Mouse (Mus musculus): Measurements from ENCODE around the gene Blm. TPM values are rescaled to one million over a fixed set of nuclear protein-coding genes. Genes with fewer than 3 reads are reported as not detected.
A peak's percentile ranks its signal among the peaks of the same experiment; 100 is the strongest.

The Blm gene
- polyA plus RNA-seq, 1 experiment from 2014 or later: 13.0 TPM

GRCm38 (mm10) chr7:80460199-80460598 is 74.7 kb downstream of the Blm start:
- Histone ChIP-seq H3K9ac (no peak overlapping the region), H3K9me3 (replicated peaks) (no peaks in the 10 kb centered on the region), H3K27me3 (no peaks in the 10 kb centered on the region), H3K4me1 (replicated peaks) (peaks cover 30% of the 10 kb centered on the region), H3K4me2 (no peak overlapping the region), H3K27ac (no peak overlapping the region), H3K4me3 (no peak overlapping the region), H3K36me3 (no peaks in the 10 kb centered on the region)
- ATAC-seq (replicated peaks; ENCODE audit: insufficient number of reproducible peaks, insufficient read depth, low FRiP score, low read depth): no peak
- 64% methylated on average over 5 of the region's 5 CpGs for WGBS

GRCm38 (mm10) chr7:80457831-80458343 is 77.0 kb downstream of the Blm start:
- Histone ChIP-seq H3K36me3 (peaks cover 4% of the 10 kb centered on the region; the same call in 1 of the 2 replicates), H3K4me1 (replicated peaks) (peaks cover 30% of the 10 kb centered on the region), H3K9me3 (replicated peaks) (no peaks in the 10 kb centered on the region), H3K4me3 (no peak overlapping the region), H3K4me2 (no peak overlapping the region), H3K9ac (no peak overlapping the region), H3K27me3 (no peaks in the 10 kb centered on the region), H3K27ac (peak overlapping the region; percentile 57)
- ATAC-seq (replicated peaks; ENCODE audit: insufficient number of reproducible peaks, insufficient read depth, low FRiP score, low read depth): 0 out of 2 replicates have a peak, but pooled peaks have one; percentile 25
- 39% methylated on average over 3 of the region's 3 CpGs for WGBS

DNA sequence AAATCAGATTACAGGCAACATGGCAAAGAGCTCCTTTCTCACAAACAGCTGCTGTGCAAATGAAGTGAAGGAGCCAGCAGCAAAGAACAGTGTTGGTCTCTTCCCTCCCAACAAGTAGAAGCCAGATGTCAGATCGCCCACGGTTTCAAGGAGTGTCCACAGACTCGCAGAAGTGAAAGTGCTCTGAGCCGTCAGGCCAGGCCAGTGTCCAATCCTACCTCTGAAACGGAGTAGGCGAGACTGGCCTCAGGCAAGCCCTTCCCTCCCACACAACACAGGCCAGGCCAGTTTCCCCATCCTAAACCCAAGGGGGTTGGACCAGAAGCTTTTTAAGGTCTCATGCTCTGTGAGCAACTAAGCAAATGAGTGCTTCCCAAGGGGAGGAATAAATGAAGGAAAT is 77.7 kb downstream of the Blm start:
- Histone ChIP-seq H3K4me3 (no peak overlapping the region), H3K4me2 (no peak overlapping the region), H3K4me1 (replicated peaks) (peaks cover 30% of the 10 kb centered on the region), H3K36me3 (peaks cover 4% of the 10 kb centered on the region; the same call in 1 of the 2 replicates), H3K9me3 (replicated peaks) (no peaks in the 10 kb centered on the region), H3K27me3 (no peaks in the 10 kb centered on the region), H3K9ac (no peak overlapping the region), H3K27ac (peak overlapping the region; percentile 57; the same call in 1 of the 2 replicates)
- 56% methylated on average over 6 of the region's 6 CpGs for WGBS
- ATAC-seq (replicated peaks; ENCODE audit: insufficient number of reproducible peaks, insufficient read depth, low FRiP score, low read depth): no peak

DNA sequence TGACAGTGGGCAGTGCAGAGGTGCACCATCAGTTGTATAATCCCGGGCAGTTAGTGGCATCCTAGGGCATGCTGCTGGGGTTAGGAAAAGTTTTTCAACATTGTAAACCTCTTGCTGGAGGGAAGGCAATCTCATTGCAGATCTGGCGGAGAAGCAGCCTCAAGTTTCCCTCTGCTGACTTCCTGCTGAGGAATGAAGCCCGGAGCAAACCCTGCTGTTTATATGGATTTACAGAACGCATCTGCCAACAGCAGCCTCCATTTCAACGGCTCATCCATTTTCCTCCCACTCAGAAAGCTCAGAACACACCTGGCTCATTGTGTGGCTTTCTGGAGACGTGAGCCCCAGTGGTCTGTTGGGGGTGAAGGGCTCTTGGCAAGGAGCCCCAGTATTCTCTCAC is 78.6 kb downstream of the Blm start:
- H3K27ac ChIP-seq: peak overlapping the region; percentile 54
- ATAC-seq (replicated peaks; ENCODE audit: insufficient number of reproducible peaks, insufficient read depth, low FRiP score, low read depth): no peak
- no peaks in the 10 kb centered on the region for H3K27me3 ChIP-seq

DNA sequence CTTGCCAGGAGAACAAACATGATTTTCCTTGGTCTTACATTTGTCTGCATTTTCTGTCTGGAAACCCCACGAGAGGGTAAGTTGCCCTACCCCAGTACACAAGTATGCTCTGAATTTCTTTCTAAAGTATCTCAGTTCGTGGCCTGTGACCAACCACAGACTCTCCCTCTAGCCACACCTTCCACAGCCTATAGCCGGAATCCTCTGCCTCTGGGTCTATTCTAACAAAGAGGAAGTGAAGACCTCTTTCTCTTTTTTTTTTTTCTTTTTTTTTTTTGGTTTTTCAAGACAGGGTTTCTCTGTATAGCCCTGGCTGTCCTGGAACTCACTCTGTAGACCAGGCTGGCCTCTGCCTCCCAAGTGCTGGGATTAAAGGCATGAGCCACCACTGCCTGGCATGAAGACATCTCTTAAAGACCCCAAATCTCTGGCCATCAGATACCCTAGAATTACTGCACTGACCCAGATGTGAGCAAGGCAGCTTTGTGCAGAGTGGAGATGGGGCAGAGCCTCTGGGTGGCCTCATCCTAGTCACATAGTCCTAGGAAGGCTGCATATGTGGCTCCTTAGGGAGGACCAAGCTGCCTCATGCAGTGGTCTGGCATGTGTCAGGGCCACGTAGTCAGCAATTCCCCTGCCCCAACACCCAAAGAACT is 79.3 kb downstream of the Blm start:
- no peak for ATAC-seq (replicated peaks; ENCODE audit: insufficient number of reproducible peaks, insufficient read depth, low FRiP score, low read depth)
- H3K4me3 ChIP-seq: no peak overlapping the region
- peak overlapping the region; percentile 54 for H3K27ac ChIP-seq
- no peaks in the 10 kb centered on the region for H3K9me3 ChIP-seq (replicated peaks)
- H3K36me3 ChIP-seq: peaks cover 4% of the 10 kb centered on the region; the same call in 1 of the 2 replicates
- no peak overlapping the region for H3K4me2 ChIP-seq
- H3K4me1 ChIP-seq (replicated peaks): peaks cover 44% of the 10 kb centered on the region
- no peak overlapping the region for H3K9ac ChIP-seq
- WGBS: 59% methylated on average over 4 of the region's 4 CpGs
- H3K27me3 ChIP-seq: no peaks in the 10 kb centered on the region

More for the DNA sequence above, 78.6 kb downstream of the Blm start:
- Histone ChIP-seq H3K4me2 (no peak overlapping the region), H3K4me3 (no peak overlapping the region), H3K9ac (no peak overlapping the region), H3K9me3 (replicated peaks) (no peaks in the 10 kb centered on the region), H3K4me1 (replicated peaks) (peaks cover 39% of the 10 kb centered on the region), H3K36me3 (peaks cover 4% of the 10 kb centered on the region; the same call in 1 of the 2 replicates)
- 72% methylated on average over 6 of the region's 6 CpGs for WGBS

- H3K4me1 ChIP-seq (replicated peaks): peaks cover 49% of the 10 kb centered on the region
- ATAC-seq (replicated peaks; ENCODE audit: insufficient number of reproducible peaks, insufficient read depth, low FRiP score, low read depth): no peak
- no peak overlapping the region for H3K4me3 ChIP-seq
- H3K9ac ChIP-seq: no peak overlapping the region
- H3K4me2 ChIP-seq: no peak overlapping the region
- peaks cover 4% of the 10 kb centered on the region; the same call in 1 of the 2 replicates for H3K36me3 ChIP-seq
- no peaks in the 10 kb centered on the region for H3K27me3 ChIP-seq
- no peak overlapping the region for H3K27ac ChIP-seq
- no peaks in the 10 kb centered on the region for H3K9me3 ChIP-seq (replicated peaks)
- 77% methylated on average over 2 of the region's 2 CpGs for WGBS
Measured at GRCm38 (mm10) chr7:80454786-80455185, 80.1 kb downstream of the Blm start.

- ATAC-seq (replicated peaks; ENCODE audit: insufficient number of reproducible peaks, insufficient read depth, low FRiP score, low read depth): no peak
- no peak overlapping the region for H3K4me2 ChIP-seq
- H3K9me3 ChIP-seq (replicated peaks): no peaks in the 10 kb centered on the region
- no peaks in the 10 kb centered on the region for H3K27me3 ChIP-seq
- WGBS: 86% methylated on average over 5 of the region's 5 CpGs
- peaks cover 49% of the 10 kb centered on the region for H3K4me1 ChIP-seq (replicated peaks)
- H3K27ac ChIP-seq: no peak overlapping the region
- H3K36me3 ChIP-seq: peaks cover 4% of the 10 kb centered on the region; the same call in 1 of the 2 replicates
- H3K9ac ChIP-seq: no peak overlapping the region
- H3K4me3 ChIP-seq: no peak overlapping the region
Measured at GRCm38 (mm10) chr7:80453997-80454396, 80.9 kb downstream of the Blm start.

DNA sequence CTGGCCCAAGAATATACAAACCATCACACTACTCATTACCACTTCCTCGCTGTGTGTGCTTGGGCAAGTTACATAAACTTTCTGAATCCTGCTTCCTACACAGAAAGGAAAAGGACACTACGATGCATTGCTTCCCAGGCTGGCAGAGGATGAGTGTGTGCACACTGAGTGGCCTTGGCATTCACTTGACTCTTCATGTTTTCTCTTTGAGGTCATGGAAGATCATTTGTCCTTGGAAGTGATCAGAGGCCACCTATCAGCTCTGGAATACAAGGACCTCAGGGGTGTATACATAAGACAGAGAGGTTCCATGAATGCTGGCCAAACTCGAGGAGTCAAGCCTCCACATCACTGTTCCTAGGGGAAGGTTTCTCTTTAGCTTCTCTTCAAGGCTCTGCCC is 81.8 kb downstream of the Blm start:
- no peak for ATAC-seq (replicated peaks; ENCODE audit: insufficient number of reproducible peaks, insufficient read depth, low FRiP score, low read depth)
- H3K27ac ChIP-seq: no peak overlapping the region
- no peaks in the 10 kb centered on the region for H3K27me3 ChIP-seq
- no peak overlapping the region for H3K4me2 ChIP-seq
- H3K9ac ChIP-seq: no peak overlapping the region
- no peak overlapping the region for H3K4me3 ChIP-seq
- no peaks in the 10 kb centered on the region for H3K9me3 ChIP-seq (replicated peaks)
- H3K4me1 ChIP-seq (replicated peaks): peaks cover 43% of the 10 kb centered on the region
- 86% methylated on average over 3 of the region's 3 CpGs for WGBS
- H3K36me3 ChIP-seq: peaks cover 4% of the 10 kb centered on the region; the same call in 1 of the 2 replicates

DNA sequence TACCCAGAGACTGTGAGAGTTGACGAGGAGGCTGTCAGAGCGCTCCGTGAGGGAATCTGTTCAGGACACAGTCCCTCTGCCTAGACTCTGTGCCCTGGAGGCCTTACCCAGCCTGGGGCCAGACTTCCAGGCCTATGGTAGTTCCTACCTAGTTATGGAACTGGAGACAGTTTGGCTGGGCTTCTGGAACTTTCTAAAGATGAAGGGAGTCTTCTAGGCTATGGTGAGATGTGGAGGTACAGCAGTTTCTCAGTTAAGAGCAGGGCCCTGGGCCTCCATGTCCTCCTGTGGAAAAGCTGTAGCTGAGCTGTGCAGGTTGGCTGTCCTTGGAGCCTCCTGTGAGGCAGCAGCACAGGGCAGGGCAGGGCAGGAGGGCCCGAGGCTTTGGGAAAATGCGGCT is 82.7 kb downstream of the Blm start:
- no peak overlapping the region for H3K4me3 ChIP-seq
- no peak overlapping the region for H3K9ac ChIP-seq
- WGBS: 69% methylated on average over 5 of the region's 5 CpGs
- H3K4me2 ChIP-seq: no peak overlapping the region
- H3K27me3 ChIP-seq: no peaks in the 10 kb centered on the region
- H3K27ac ChIP-seq: peak overlapping the region; percentile 59
- H3K36me3 ChIP-seq: peaks cover 4% of the 10 kb centered on the region; the same call in 1 of the 2 replicates
- no peaks in the 10 kb centered on the region for H3K9me3 ChIP-seq (replicated peaks)
- no peak for ATAC-seq (replicated peaks; ENCODE audit: insufficient number of reproducible peaks, insufficient read depth, low FRiP score, low read depth)
- H3K4me1 ChIP-seq (replicated peaks): peaks cover 35% of the 10 kb centered on the region

- H3K4me2 ChIP-seq: no peak overlapping the region
- H3K4me1 ChIP-seq (replicated peaks): peaks cover 33% of the 10 kb centered on the region
- H3K4me3 ChIP-seq: no peak overlapping the region
- no peak; the same call in 1 of the 2 replicates for ATAC-seq (replicated peaks; ENCODE audit: insufficient number of reproducible peaks, insufficient read depth, low FRiP score, low read depth)
- peak overlapping the region; percentile 59 for H3K27ac ChIP-seq
- H3K27me3 ChIP-seq: no peaks in the 10 kb centered on the region
- H3K9me3 ChIP-seq (replicated peaks): no peaks in the 10 kb centered on the region
- WGBS: 37% methylated on average over 3 of the region's 3 CpGs
- H3K36me3 ChIP-seq: peaks cover 4% of the 10 kb centered on the region; the same call in 1 of the 2 replicates
- H3K9ac ChIP-seq: no peak overlapping the region
Measured at GRCm38 (mm10) chr7:80451550-80452232, 83.2 kb downstream of the Blm start.

DNA sequence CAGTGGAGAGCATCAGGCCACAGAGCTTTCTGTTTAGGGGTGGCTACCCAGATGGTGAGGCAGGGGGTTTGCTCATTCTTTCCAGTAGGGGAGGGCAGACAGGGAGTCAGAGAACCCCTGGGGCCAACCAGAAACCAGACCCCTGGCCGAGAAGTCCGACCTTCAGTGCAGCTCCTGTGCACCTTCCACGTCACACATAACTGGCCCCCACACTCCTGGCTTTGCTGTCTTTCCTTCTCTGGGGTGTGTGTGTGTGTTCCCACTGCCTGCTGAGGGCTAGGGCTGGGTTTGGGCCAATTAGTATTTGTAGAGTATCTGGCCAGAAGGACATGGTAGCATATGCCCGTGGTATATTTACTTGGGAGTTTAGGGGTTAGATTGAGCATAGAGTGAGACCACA is 84.6 kb downstream of the Blm start:
- Histone ChIP-seq H3K4me3 (no peak overlapping the region), H3K4me1 (replicated peaks) (peaks cover 36% of the 10 kb centered on the region)

More for the DNA sequence above, 84.6 kb downstream of the Blm start:
- no peak overlapping the region for H3K9ac ChIP-seq
- no peak overlapping the region for H3K4me2 ChIP-seq
- H3K36me3 ChIP-seq: peaks cover 4% of the 10 kb centered on the region; the same call in 1 of the 2 replicates
- no peak overlapping the region for H3K27ac ChIP-seq
- WGBS: 69% methylated on average over 4 of the region's 4 CpGs
- no peak for ATAC-seq (replicated peaks; ENCODE audit: insufficient number of reproducible peaks, insufficient read depth, low FRiP score, low read depth)
- H3K27me3 ChIP-seq: no peaks in the 10 kb centered on the region
- no peaks in the 10 kb centered on the region for H3K9me3 ChIP-seq (replicated peaks)

Data from heart, embryonic 15.5 days (tissue).